Mouse (Mus musculus) limb, embryonic 10.5 days (tissue): ENCODE results near the gene Alg12. TPM values are rescaled to one million over a fixed set of nuclear protein-coding genes. Genes with fewer than 3 reads are reported as not detected.
A peak's percentile ranks its signal among the peaks of the same experiment; 100 is the strongest.

Source experiments
- DNase-seq: peaks from one replicate; pipeline ENCODE4 v3.0.0-alpha.2; 2017; ENCODE audit warnings: low spot score
- H3K27ac ChIP-seq: fragments of 300-500 bp; sonication (generic); 2 replicates; pipeline ENCODE4 v1.5.1; 2016; ENCODE audit warnings: mild to moderate bottlenecking
- H3K27me3 ChIP-seq: fragments of 300-500 bp; sonication (generic); 2 replicates; pipeline ENCODE4 v1.6.1; 2016; ENCODE audit warnings: low read depth, mild to moderate bottlenecking; ENCODE audit not compliant: poor library complexity, severe bottlenecking
- H3K36me3 ChIP-seq: fragments of 300-500 bp; sonication (generic); 2 replicates; pipeline ENCODE4 v1.6.1; 2016; ENCODE audit warnings: mild to moderate bottlenecking, moderate library complexity
- H3K4me1 ChIP-seq: fragments of 300-500 bp; sonication (generic); 2 replicates; pipeline ENCODE4 v1.6.1; 2016
- H3K4me3 ChIP-seq: fragments of 300-500 bp; sonication (generic); 2 replicates; pipeline ENCODE4 v1.5.1; 2016; ENCODE audit warnings: mild to moderate bottlenecking, moderate library complexity
- H3K9me3 ChIP-seq: fragments of 300-500 bp; sonication (generic); replicated peaks from 2 replicates; pipeline ENCODE4 v1.6.1; 2016; ENCODE audit warnings: mild to moderate bottlenecking
- WGBS: fragments of 180-500 bp; shearing (Covaris S2); methylation state at CpG from one replicate; pipeline ENCODE4 v1.1.7; 2016; 5-methylcytosine and 5-hydroxymethylcytosine counted together
- polyA plus RNA-seq: library from polyadenylated mRNA; unstranded; fragments of >200 nt; fragmentation: Nextera tagmentation; extraction: Ambion mirVana; gene quantifications from 2 replicates; pipeline ENCODE4 v1.2.1, GENCODE M21; 2016

Alg12 gene
- polyA plus RNA-seq, 1 experiment from 2014 or later: 12.3 TPM

DNA sequence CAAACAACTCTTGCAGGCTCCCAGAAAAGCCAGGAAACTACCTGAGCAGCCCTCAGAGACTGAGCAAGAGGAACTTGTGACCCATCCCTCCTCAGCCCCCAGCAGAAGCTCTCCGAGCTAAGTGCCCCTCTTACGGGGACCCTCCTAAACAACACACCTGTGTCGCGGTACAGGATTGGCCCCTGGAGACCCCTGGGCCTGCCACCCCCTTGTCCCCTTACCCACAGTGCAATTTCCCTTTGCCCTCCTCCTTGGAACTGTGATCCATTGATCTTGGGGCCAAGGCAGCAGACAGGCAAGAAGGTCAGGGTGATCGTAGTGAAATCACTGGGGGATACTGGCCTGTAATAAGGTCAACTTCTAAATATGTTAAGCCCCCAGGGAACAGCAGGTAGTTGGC is 17.5 kb upstream of the Alg12 start:
- H3K9me3 ChIP-seq: no peaks in the 10 kb centered on the region
- no peaks in the 10 kb centered on the region for H3K36me3 ChIP-seq
- DNase-seq: no peak
- 62% methylated on average over 5 of the region's 5 CpGs for WGBS
- peak overlapping the region; percentile 83; the same call in 1 of the 2 replicates for H3K27ac ChIP-seq
- H3K4me1 ChIP-seq: peaks cover 46% of the 10 kb centered on the region
- H3K4me3 ChIP-seq: peak overlapping the region; percentile 61; the same call in 1 of the 2 replicates
- no peaks in the 10 kb centered on the region for H3K27me3 ChIP-seq

DNA sequence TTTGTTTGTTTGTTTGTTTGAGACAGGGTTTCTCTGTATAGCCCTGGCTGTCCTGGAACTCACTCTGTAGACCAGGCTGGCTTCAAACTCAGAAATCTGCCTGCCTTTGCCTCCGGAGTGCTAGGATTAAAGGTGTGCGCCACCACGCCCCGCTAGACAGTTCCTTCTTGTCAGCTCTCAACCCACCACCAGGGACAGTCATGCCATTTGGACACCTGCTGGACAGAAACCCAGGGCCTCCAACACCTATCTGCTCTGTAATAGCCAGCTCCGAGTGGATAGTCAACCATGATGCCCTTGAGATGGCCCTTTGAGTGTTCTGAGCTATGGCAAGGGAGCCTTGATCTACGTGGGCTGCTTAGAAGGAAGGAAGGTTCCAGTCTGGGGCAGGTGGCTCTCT is 16.9 kb upstream of the Alg12 start:
- peaks cover 46% of the 10 kb centered on the region for H3K4me1 ChIP-seq
- H3K9me3 ChIP-seq: no peaks in the 10 kb centered on the region
- no peaks in the 10 kb centered on the region for H3K27me3 ChIP-seq
- no peak overlapping the region for H3K4me3 ChIP-seq
- no peak for DNase-seq
- no peak overlapping the region for H3K27ac ChIP-seq
- WGBS: 85% methylated on average over 6 of the region's 6 CpGs
- H3K36me3 ChIP-seq: no peaks in the 10 kb centered on the region

GRCm38 (mm10) chr15:88832536-88832935 is 13.4 kb upstream of the Alg12 start:
- H3K4me1 ChIP-seq: peaks cover 26% of the 10 kb centered on the region
- 78% methylated on average over 9 of the region's 9 CpGs for WGBS
- H3K4me3 ChIP-seq: no peak overlapping the region
- no peaks in the 10 kb centered on the region for H3K9me3 ChIP-seq
- H3K27ac ChIP-seq: no peak overlapping the region
- H3K36me3 ChIP-seq: peaks cover 2% of the 10 kb centered on the region; the same call in 1 of the 2 replicates
- no peaks in the 10 kb centered on the region for H3K27me3 ChIP-seq
- DNase-seq: no peak

DNA sequence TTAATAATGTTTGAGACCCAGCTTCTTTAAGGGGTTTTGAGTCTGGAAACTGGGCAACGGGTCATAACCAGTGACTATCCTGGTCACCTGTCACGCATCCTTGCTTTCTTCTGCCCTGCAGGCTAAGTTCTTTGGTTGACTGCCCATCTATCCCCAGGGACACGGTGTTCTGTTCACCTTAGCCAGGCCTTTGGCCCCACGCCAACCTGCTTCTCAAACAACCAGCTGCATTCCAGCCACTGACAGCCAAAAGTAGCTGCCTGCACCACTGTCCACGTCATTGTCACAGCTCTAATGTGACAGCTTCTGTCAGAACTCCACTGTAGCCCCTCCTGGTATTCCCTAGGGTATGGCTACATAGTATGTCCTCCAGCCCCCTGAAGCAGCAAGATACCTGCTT is 12.4 kb upstream of the Alg12 start:
- Histone ChIP-seq H3K4me3 (no peak overlapping the region), H3K4me1 (peaks cover 15% of the 10 kb centered on the region), H3K36me3 (peaks cover 13% of the 10 kb centered on the region), H3K27me3 (no peaks in the 10 kb centered on the region), H3K27ac (no peak overlapping the region), H3K9me3 (no peaks in the 10 kb centered on the region)
- 82% methylated on average over 5 of the region's 5 CpGs for WGBS
- no peak for DNase-seq

GRCm38 (mm10) chr15:88830696-88831095 is 11.6 kb upstream of the Alg12 start:
- 83% methylated on average over 5 of the region's 5 CpGs for WGBS
- Histone ChIP-seq H3K4me1 (peaks cover 13% of the 10 kb centered on the region), H3K4me3 (no peak overlapping the region), H3K27ac (no peak overlapping the region), H3K9me3 (no peaks in the 10 kb centered on the region), H3K27me3 (no peaks in the 10 kb centered on the region), H3K36me3 (peaks cover 20% of the 10 kb centered on the region)
- no peak for DNase-seq

DNA sequence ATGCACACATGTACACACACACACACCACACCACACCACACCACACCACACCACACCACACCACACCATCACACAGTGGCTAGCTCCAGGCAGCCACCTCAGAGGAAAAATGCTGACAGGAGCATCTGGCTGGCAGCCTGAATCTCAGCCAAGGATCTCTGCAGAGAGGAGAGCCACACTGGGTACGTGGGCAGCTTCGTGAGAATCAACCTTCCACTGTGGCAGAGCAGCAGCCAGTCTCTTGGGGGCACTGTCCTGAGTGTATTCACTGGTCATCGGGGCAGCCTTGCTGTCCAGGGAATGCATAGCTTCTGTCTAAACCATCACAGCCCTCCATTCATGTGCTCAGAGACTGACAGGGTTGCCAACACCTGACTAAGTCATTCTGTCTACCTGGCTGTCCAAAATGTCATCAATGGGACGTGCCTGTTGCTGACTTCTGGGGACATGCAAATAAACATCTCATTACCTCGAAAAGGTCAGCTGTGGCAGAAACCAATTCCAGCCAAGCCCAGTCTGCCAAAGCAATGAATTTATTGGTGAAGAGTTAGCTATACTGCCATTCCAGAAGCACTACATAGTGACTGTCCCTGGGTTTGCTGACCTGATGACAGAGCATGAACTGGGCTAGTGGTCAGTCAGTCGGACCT is 10.8 kb upstream of the Alg12 start:
- peaks cover 28% of the 10 kb centered on the region for H3K36me3 ChIP-seq
- no peaks in the 10 kb centered on the region for H3K27me3 ChIP-seq
- H3K4me1 ChIP-seq: peaks cover 13% of the 10 kb centered on the region
- H3K9me3 ChIP-seq: no peaks in the 10 kb centered on the region
- DNase-seq: no peak
- H3K4me3 ChIP-seq: no peak overlapping the region
- WGBS: 82% methylated on average over 6 of the region's 6 CpGs
- H3K27ac ChIP-seq: no peak overlapping the region

DNA sequence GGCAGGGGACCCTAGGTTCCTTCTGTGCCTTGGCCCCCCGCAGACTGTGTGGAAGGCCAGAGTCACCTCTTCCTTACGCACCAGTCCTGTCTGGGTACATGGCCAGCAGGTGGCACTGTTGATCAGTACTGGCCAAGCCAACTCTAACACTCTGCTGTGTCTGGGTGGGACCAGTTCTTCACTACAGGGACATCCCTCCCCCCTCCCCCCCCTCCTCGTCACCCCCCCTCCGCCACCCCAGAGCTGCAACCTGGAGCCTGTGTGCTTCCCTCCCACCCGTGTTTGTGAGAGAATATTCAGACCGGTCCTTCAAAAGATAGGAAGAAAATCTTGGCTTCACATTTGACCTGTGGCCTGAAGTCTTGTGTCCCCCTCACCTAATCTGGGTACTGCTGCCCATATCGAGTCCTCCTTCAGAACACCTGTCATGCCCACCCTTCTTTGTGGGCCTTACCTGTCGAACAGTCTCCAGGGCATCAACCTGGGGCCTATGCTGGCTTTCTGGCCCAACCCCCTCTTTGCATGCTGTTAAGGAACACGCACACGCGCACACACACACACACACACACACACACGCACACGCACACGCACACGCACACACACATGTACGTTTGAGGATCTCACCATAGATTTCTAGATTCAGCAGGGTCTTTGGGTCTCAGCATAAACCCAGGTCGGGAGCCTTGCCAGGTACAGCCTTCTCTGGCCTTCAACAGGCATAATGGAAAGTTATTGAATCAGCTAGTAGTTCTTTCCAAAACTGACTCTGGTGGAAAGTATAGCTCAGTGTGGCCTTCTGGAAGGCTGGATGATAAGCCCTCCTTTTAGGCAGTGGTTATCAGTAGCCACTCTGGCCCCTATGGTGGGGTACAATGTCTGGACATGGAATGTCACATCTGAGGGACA is 9.9 kb upstream of the Alg12 start:
- H3K4me3 ChIP-seq: no peak overlapping the region
- H3K36me3 ChIP-seq: peaks cover 37% of the 10 kb centered on the region
- H3K9me3 ChIP-seq: no peaks in the 10 kb centered on the region
- 57% methylated on average over 17 of the region's 17 CpGs for WGBS
- no peak overlapping the region for H3K27ac ChIP-seq
- H3K4me1 ChIP-seq: peaks cover 13% of the 10 kb centered on the region
- no peaks in the 10 kb centered on the region for H3K27me3 ChIP-seq
- DNase-seq: peak; percentile 92

DNA sequence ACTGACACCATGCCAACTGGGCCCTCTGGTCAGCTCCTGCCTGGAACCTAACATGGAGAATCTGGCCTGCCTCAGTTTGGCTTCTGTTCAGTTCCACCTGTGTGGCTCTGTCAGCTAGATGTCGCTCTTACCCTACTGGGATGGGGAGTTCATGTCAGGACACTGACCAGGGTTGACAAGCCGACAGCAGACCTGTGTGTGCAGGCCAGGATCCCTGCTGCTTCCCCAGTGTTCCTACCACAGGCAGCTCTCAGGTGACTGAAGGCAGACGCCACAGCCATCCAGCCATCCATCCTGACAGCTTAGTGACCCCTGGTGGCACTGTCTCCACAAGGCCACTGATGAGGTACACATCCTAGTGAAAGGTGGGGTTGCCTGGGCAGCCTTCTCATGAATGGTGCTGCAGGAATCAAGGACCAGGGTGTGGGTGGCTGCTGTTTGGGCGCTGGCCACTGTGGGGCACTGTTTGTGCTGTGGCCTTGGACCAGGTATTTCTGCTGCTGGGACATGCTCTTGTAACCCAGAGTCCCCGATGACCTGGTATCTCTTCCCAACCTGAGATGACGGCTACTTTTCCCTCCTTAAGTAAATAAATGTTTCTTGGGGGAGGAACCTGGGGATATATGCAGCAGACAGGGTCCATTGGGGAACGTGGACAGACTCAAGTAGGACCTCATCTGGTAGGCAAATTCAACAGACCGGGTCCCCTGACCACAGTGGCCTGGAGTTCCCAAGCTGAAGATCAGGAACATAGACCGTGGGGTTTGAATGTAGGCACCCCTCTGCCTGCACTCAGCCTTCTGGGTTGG is 9.1 kb upstream of the Alg12 start:
- H3K4me3 ChIP-seq: no peak overlapping the region
- H3K27ac ChIP-seq: no peak overlapping the region
- H3K9me3 ChIP-seq: no peaks in the 10 kb centered on the region
- peaks cover 13% of the 10 kb centered on the region for H3K4me1 ChIP-seq
- H3K36me3 ChIP-seq: peaks cover 45% of the 10 kb centered on the region
- peak; percentile 79 for DNase-seq
- 24% methylated on average over 9 of the region's 9 CpGs for WGBS
- H3K27me3 ChIP-seq: no peaks in the 10 kb centered on the region

GRCm38 (mm10) chr15:88827466-88827865 is 8.3 kb upstream of the Alg12 start:
- 92% methylated on average over 6 of the region's 6 CpGs for WGBS
- peaks cover 53% of the 10 kb centered on the region for H3K36me3 ChIP-seq
- H3K27me3 ChIP-seq: no peaks in the 10 kb centered on the region
- no peaks in the 10 kb centered on the region for H3K9me3 ChIP-seq
- no peak for DNase-seq
- H3K4me1 ChIP-seq: peaks cover 8% of the 10 kb centered on the region
- no peak overlapping the region for H3K4me3 ChIP-seq
- H3K27ac ChIP-seq: no peak overlapping the region

- peaks cover 69% of the 10 kb centered on the region for H3K36me3 ChIP-seq
- H3K4me1 ChIP-seq: peaks cover 20% of the 10 kb centered on the region
Measured at GRCm38 (mm10) chr15:88823376-88823775, 4.3 kb upstream of the Alg12 start.

DNA sequence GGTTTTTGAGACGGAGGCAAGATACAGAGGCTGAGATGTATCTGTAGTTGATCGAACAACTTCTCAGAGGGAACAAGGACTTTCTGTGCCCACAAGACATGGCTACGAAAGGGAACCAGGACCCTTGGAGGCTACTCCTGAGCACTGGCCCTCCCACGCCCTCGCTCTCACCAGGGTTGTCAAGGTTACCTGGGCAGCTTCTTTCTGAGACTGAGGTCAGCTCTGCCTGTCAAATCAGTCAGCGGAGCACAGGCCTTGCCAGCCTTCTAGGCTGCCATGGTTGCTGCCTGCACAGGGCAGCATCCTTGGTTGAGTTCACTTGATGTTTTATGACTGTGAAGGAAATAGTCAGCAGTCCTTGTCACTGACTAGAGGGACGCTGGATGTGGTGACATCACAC is 3.4 kb upstream of the Alg12 start:
- no peaks in the 10 kb centered on the region for H3K9me3 ChIP-seq
- no peaks in the 10 kb centered on the region for H3K27me3 ChIP-seq
- peaks cover 21% of the 10 kb centered on the region for H3K4me1 ChIP-seq
- DNase-seq: no peak
- H3K27ac ChIP-seq: no peak overlapping the region
- peaks cover 69% of the 10 kb centered on the region for H3K36me3 ChIP-seq
- 92% methylated on average over 7 of the region's 7 CpGs for WGBS
- H3K4me3 ChIP-seq: no peak overlapping the region

More at GRCm38 (mm10) chr15:88823376-88823775, 4.3 kb upstream of the Alg12 start:
- Histone ChIP-seq H3K4me3 (no peak overlapping the region), H3K27ac (no peak overlapping the region), H3K9me3 (no peaks in the 10 kb centered on the region), H3K27me3 (no peaks in the 10 kb centered on the region)
- 90% methylated on average over 5 of the region's 5 CpGs for WGBS
- no peak for DNase-seq

DNA sequence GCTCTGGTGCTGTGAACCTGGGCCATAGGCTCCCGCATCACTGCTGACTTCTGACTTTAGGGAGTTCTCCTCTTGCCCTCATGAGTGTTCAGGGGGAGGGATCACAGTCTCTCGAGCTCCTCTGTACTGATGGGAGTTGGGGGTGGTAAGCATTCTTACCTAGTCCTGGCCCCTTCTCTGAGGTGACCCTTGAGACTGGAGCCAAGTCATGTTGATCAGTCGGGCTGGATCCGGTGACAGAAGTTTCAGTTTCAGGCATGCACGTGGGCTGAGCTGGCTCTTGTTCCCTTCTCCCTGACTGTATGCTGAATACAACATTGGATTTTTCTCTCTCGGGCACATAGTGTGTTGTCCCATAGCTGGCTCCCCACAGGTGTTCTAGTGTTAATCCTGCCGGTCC is 2.3 kb upstream of the Alg12 start:
- no peaks in the 10 kb centered on the region for H3K27me3 ChIP-seq

More for the DNA sequence above, 2.3 kb upstream of the Alg12 start:
- Histone ChIP-seq H3K4me1 (peaks cover 21% of the 10 kb centered on the region), H3K4me3 (no peak overlapping the region), H3K27ac (no peak overlapping the region), H3K9me3 (no peaks in the 10 kb centered on the region), H3K36me3 (peaks cover 64% of the 10 kb centered on the region)
- 91% methylated on average over 7 of the region's 7 CpGs for WGBS
- DNase-seq: no peak
